Mouse (Mus musculus) cerebellum, adult 9-11 months (tissue): ENCODE measurements around the gene Pex16.

Experiments
- DNase-seq: peaks from one replicate; pipeline ENCODE4 v3.0.0; 2022

Pex16 gene

DNA sequence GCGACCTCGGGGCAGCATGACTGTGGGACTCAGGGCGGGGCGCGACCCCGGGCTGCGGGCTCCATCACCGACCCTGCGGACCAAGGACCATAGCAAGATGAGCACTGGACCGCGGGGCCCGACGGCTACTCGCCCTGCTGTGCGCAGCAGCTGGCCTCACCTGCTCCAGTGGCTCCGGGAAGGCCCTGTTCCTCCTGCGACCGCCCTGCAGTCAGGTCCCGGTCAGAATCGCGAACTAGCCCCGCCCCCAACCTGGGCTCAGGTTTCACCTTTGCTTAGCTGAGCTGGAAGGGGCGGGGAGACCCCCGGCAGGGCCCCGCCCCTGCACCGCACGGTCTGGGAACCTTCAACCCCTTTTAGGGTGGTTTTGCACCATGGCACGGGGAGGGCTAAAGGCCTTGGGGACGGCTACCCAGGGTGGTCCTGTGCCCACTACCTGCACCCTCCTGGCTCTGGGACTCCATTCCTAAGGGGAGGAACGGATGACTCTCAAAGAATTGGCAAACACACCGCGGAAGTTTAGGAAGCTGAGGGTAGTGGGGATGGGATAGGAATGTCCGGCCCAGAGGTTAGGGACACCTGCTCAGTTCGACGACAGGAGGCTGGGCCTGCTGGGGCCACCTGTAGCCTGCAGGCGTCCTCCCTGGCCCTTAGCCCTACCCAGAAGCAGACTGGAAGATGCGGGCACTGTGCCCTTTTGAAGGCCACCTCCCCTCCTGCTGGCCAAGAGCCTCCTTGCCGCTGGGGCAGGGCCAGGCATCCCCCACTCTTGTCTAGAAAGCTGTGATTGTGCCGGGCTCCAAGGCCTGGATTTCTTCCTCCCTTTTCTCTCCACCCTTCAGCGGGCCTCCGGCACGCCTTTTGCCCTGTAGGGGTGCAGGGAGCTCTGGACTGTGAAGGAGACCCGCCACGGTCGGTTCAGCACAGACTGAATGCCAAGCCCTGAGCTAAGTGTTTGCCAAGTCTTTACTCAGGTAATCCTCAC is 3.4 kb upstream of the Pex16 start:
- DNase-seq: peak; percentile 60

DNA sequence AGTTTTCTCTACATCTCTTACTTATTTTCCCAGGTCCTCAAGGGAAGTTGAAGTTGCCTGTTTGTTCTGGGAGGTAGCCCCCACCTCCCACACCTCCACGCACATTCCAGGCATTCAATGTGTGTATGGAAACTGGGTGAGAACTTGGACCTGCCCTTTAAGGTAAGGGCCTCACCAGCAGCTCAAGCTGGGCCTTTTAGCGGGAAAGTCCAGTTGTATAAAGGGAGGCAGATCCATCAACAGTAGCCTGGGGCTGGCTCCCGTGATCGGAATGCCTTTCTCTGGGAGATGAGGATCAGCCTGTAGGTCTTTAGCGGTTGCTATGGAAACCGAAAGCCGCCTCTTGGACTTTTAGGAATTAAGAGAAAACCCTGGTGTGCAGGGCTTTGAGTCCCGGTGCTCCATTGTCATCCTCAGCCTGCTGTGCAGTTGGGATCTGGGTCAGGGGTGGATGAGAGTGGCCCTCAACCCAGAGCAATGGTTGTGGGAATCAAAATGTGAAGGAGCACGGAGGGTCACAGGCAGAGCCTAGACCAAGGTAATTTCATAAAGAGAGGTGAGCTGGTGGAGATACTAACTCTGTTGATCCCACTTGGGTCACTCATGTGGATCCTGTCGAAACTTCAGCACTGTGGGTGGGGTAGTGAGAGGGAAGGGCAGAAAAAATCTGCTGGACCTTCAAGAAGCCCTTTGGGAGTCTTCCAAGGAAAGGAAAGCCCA is 2.3 kb upstream of the Pex16 start:
- DNase-seq: no peak

DNA sequence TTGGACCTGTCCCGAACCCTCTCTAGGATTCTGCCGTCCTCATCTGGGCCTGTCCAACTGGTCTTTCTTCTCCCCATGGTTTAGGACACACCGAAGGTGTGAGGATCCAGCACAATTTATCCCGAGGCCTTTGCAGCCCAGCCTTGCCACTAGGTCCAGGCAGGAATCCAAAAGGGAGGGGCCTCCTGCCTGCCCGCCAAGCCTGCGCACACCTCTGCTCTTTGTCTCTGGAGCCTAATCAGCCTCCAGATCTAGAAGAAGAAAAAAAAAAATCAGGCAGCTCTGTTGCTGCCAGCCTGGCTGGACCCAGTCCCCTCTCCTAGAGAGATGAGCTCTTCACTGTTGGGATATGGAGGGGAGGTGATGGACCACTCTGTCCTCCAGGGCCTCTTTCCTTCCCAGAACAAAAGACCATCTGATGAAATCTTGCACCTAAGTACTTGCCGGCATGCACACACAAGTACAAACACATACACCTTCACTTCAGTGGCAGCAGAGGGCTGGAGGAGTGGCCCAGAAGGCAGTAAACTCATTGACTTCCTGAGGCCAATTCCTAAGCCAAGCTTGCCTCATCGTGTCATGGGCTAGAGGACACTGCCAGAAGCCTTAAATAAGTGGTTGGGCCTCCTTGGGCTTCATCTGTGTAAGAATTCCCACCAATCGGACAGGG is 1.6 kb upstream of the Pex16 start:
- peak; percentile 67 for DNase-seq

DNA sequence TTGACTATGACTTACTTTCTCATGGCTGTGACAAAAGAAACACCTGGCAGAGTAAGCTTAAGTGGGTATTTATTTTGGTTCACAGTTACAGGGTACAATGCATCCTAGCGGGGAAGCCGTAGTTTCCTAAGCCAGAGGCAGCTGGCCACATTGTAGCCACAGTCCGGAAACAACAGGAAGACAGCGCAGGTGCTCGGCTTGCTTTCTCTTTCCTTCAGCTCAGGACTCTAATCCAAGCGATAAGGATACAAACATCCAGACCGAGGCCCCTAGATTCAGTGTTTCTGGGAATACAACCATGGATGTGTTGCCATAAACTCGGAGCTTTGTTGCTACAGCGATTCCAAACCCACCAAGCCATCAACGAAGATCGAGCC is 1.1 kb upstream of the Pex16 start:
- peak; percentile 41 for DNase-seq

DNA sequence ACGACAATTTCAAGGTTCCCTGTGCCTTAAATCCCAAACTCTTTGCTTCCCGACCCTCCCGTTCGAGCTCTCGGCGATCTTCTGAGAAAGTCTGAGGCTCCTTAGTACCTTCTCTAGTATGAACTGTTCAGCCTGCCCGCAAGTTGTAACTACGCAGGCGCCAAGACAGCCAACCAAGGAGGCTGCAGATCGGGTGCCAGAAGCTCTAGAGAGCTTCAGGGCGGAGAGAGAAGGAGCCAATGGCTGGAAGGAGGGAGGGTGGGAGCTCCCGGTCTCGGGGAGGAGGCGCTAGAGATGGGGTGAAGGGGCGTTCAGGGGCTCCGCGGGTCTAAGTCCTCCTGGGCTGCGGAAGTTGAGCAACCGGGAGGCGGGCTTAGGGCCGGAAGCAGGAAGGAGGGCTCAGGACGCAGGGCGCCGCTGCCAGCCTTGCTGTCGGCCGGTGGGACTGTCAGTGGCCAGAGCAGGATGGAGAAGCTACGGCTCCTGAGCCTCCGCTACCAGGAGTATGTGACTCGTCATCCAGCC is 685 bp downstream of the Pex16 start:
- peak; percentile 98 for DNase-seq

DNA sequence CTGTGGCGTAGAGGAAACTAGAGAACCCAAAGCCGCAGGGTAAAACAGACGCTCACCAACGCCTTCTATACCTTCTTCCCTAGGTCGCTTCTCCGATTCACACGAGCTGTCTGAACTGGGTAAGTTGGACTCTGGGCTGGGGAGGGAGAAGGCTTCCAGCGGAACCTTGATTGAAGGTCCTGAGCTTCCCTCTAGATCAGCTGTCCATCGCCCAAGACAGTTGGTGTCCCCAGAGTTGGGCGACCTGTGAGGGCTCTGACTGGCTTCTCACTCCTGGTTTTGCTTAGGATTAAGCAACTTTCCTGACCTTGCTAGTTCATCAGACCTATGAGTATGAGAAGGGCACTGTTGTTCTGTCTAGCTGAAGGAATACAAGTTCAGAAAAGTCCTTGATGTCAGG is 1.3 kb downstream of the Pex16 start:
- DNase-seq: no peak

DNA sequence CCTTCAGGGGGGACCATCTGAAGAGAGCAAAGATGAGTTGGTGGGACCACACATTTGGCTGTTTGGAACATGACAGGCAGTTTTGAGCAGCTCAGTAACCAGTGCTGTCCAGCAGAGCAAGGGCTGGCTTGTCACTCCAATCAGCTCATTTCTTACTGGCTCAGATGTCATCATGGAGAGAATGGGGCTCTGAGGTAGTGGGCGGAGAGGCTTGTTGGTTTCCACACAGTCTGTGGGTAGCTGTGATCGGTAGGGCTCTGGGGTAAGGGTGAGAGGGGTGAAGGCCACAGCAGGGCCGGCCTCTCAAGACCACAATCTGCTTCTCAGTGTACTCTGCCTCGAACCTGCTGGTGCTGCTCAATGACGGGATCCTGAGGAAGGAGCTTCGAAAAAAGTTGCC is 1.8 kb downstream of the Pex16 start:
- peak; percentile 52 for DNase-seq

DNA sequence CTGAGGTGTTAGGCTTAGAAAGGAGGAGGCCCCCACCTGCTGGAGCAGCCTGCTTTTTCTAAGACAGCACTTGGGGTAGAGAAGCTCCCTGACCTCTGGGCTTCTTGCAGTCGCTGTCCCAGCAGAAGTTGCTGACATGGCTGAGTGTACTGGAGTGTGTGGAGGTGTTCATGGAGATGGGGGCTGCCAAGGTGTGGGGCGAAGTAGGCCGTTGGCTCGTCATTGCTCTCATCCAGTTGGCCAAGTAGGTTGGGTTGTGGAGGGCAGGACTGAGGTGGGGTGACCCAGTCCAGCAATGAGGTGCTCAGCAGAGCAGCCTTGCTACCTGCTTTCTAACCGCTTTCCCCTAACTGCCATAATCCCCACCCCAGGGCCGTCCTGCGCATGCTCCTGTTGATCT is 2.8 kb downstream of the Pex16 start:
- peak; percentile 51 for DNase-seq

DNA sequence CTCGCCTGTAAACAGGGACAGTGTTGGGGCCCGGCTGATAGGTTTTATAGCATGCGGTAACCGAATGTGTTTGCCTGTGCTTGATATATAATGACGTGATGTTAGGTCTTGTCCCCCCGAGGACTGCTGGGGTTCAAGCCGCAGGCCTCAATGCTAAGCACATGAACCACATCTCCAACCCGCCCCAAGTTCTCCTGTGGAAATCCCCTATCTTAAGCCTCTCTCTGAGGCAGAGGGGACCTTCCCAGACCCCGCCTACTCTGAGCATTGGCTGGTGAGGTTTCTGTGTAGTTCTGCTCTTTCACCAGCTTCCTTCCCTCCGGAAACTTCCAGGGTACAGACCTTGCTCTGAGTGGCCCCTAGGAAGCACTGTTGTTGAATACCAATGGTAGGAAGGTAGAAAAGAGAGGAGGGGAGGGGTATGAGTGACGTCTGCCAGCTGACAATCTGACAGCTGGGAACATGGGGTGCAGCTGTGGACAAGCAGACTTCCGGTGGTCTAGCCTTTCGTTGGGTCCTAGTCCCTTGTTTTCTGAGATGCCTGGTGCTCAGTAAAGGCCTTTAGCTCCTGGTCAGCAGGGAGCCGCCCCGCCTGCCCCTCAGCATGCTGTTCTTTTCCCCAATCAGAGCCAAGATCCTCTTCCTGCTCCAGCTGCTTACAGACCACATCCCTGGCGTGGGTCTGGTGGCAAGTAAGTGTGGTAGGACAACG is 5.5 kb downstream of the Pex16 start:
- peak; percentile 49 for DNase-seq

DNA sequence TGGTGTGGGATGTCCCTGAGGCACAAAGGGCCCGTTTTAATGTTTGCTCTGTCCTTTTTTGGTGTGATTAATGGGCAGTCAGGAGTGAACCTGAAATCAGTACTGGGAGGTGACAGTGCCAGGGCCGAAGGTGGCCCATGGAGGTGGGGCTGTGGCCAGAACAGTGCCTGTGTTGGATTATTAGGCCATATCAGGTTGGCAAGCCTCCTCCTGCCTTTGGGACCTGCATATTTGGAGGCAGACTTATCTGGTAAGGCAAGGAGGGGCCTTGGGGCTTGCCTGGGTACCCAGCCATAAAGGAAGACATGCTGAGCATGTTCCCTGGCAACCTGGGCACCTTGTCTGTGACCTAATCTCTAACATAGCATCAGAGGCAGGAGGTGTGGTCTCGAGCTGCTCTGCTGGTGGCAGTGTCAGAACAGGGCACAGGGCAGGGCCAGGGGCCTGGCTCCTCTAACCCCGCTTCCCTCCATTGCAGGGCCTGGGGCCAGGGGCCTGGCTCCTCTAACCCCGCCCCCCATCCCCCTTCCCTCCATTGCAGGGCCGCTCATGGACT is 6.1 kb downstream of the Pex16 start:
- peak; percentile 59 for DNase-seq

DNA sequence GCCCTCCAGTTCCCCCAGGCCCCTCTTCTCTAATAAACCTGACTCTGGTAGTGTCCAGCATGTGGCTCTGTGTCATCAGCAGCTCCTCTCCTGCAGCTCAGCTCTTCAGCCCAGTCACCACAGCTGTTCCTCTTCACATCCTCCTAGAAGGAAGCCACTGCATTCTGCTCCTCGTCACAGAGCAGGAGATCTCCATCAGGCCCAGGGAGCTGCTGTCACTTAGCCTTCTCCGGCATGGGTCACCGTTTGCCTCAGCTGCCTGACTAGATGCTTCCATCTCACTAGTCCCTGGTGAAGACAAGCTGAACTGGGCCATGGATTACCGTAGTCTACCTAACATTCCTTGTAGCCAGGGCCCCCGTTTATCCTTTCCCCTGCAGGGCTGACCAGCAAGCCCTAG is 6.7 kb downstream of the Pex16 start:
- peak; percentile 36 for DNase-seq

DNA sequence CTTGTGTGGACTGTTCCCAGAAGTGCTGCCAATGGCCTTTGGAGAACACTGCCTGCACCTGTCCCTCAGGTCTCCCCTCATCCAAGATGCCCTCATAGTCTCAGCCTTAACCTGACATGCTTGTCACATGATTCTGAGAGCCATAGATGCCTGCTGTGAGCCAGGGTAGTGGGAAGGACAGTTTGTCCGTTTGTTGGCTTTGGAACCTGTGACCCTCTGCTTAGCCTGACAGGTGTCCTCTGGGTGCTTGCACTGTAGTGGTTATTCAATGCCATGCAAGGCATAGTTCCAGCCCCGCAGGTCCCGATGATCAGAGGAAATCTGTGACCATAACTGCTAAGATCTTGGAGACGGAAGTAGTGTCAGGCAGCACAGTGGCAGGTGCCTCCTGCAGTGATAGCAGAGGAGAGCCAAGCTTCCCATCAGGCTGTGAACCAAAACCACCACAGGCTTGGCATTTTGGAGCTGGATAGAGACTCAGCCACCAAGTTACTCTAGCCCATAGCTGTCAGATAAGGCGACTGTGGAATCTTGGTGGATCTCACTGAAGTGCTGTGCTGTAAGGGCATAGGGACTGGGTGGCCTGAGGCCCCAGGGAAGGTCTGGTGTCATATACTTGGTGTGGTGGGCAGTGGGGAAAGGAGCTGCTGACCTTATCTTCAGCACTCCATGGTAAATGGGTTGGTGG is 7.6 kb downstream of the Pex16 start, which contains the start of gene 1700029I15Rik:
1700029I15Rik (plus strand) TSS at position 638 of the 688 bp plus-strand sequence.
- DNase-seq: peak; percentile 73

DNA sequence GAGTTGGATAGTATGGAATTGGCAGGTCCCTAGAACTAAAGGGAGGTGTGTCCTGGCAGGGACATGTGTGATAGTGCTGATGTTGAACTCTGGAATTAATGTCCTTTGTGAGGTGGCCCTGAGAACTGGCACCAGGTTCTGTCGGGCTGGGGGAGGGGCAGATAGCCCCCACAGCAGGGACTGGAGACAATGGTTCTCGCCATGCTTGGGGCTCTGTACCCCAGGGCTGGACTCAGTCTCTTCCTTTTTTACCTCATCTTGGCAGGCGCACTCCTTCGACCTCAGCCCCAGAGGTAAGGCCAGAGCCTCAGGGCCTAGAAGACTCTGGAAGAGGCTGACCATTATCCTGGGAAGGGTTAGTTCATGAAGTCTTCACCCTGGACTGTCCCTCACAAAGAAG is 8.3 kb downstream of the Pex16 start:
- DNase-seq: peak; percentile 63

DNA sequence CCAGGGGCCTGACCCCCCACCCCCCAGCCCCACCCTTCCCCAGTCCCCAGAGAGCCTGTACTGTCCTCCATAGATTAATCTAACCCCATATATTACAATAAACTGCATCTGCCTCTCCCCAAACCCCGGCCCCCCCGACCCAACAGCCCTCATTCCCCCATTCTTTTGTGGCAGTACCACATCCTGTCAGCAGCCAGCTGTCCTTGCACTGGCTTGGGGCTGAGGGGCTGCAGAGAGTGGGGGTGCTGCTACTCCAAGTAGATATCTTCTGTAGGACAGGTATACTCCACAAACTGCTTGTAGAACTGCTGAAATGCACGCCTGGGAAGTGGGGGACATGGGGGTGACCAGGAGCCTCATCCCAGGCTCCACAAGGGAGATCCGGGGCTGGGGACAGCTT is 9.6 kb downstream of the Pex16 start:
- DNase-seq: peak; percentile 30

DNA sequence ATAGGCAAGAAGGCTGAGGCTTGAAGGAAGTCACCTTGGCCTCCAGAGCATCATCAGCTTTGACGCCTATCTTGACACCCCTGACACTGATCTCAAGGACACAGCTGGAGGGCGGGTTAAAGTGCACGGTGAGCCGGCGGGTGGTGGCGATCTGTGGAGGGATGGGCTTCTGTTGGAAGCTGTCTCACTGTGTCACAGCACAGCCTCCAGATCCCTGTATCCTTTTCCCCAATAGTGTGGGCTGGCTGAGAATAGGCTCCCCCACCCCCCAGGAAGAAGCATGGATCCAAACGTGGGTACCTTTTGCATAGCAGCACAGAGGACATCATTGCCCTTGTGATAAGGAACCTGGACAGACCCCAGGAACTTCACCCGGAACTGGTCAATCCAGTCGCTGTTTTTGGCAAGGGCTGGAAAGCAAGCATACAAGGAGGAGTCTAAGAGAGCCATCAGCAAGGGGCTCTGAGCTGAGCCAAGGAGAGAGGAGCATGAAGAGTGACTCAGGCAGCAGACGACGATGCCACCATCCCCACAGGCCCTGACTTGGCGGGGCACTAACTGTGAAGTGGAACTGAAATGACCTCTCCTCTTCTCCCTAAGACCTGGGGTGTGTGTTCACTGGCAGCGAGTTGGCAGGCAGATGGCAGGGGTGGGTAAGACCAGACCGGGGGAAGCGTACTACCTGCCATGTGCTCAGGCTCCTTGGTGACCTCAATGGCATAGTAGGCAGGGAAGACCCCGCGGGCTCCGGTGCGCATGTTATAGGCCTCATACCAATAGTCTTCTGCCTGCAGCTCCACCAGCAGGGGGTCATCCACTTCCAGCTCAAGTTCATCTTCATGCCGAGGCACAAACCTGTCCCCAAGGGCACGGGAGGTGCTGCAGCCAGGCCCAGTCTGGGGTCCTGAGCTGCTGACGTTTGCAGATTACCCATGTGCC is 10.9 kb downstream of the Pex16 start:
- peak; percentile 68 for DNase-seq

DNA sequence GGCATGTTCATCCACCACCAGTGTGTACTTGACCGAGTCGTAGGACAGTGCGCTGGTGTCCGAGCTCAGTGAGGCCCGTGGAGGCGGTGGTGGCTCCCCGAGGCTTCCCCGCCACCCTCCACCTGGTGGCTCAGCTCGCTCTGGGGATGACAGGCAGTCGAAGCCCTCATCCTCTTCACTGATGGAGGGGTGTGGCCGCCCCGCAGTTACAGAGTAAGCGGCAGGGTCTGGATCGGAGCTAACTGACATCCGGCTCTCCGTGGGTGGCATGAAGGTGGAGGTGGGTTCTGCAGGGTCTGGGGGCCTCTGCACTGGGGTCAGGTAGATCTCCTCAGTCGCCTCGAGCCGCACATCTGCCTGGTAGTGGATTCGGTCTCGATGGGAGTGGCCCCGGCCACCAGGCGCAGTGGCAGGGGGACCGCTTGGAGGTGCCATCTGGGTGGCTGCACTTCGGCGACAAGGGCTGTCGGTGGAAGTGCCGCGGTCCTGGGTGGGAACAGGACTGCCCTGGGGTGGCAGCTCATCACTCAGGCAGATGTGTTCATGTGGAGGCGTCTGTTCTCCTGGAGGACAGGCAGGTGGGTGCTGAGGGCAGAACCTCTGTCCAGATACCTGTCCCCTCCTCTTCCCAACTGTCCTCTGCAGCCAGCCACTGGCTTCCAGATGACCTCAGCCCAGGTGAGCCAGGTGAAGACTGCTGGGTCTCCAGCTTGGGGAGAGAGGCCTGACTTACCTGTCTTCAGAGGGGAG is 12.5 kb downstream of the Pex16 start:
- DNase-seq: peak; percentile 55

DNA sequence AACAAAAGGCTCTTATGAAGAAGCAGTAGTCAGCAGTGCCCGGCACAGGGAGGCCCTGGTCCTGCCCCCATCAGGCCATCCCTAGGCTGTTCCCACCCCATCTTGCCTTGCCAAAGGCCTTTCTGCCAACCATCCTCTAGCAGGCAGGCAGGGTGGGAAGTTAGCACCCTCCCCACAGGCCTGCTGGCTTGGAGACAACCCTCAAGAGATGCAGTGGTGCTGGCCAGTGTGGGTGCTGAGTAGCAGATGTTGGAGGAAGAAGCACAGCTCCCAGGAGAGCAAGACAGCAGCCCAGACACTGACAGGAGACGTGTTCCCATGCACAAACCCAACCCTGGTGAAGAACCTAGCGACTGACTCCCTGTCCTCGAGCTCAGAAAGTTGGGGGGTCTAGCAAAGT is 13.2 kb downstream of the Pex16 start:
- peak; percentile 71 for DNase-seq

DNA sequence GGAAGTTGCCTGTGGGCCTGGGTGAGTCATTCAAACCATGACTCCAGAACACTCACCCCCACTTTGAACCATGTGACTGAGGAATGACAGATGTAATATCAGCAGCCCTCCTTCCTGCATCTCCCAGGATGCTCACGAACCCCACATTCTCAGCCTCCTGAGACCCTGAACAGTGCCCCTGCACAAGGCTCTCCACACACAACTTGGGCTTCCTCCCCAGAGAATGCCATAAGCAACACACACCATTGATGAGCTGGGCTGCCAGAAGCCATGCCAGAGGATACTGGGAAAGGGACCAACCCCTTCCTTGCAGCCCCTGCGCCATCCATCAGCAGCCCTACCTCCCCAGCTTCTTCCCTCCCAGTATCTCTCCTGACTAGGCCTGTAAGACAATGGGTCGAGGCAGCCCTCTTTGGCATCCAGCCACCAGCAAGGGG is 13.6 kb downstream of the Pex16 start:
- peak; percentile 69 for DNase-seq

DNA sequence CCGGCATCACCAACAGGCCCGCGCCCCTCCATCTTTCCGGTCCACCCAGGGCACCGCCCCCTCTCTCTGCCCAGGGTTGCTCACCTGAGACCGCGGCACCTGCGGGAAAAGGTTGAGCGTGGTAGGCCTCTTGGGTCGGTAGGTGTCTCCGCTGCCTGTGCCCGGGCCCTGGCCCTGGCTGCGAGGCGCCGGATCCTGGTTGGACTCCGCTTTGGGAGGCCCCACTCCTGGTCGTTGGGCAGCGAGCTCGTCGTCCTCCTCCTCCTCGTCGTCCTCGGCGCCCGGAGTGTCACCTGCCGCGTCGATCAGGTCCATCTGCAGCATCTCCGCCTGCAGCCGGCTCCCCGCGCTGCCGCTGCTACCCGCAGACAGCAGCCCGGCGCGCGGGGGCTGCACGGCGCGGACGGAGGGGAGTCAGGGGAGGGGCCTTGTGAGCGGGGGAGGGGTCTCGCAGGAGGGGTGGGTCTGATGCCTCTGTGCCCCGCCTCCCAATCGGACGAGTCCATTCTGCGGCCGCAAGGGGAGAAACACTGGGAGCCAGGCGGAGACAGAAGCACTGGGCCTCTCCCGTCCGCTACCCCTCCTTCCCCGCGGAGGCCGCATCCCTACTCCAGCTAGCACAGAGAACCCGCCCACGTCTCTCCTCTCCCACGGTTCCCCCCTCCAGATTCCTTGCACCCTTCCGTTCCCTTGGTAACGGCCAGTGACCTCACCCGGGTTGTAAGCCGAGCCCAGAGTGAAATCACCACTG is 14.6 kb downstream of the Pex16 start:
- peak; percentile 94 for DNase-seq
